Mouse (Mus musculus) gastrocnemius, postnatal 25 days (tissue): ENCODE data around the gene Nptx1. TPM values are rescaled to one million over a fixed set of nuclear protein-coding genes. Genes with fewer than 3 reads are reported as not detected.

Source experiments
- DNase-seq: peaks from one replicate; pipeline ENCODE4 v3.0.0; 2022
- total RNA-seq, 2 experiments: library from RNA; stranded (reverse); gene quantifications; 1 replicate in 1 of 2; 2 replicates in 1 of 2; pipeline ENCODE4 v1.2.3; 2021

Gene Nptx1
- total RNA-seq, 2 experiments from 2014 or later = 0.08 to 0.19 TPM

- no peak for DNase-seq
Observed at GRCm38 (mm10) chr11:119522779-119523178, 24.8 kb downstream of the Nptx1 start.

- DNase-seq = no peak
Observed at GRCm38 (mm10) chr11:119521920-119522710, 25.4 kb downstream of the Nptx1 start.

- DNase-seq = no peak
Observed at GRCm38 (mm10) chr11:119520713-119521063, 26.9 kb downstream of the Nptx1 start.

- no peak for DNase-seq
Observed at GRCm38 (mm10) chr11:119520005-119520712, 27.4 kb downstream of the Nptx1 start.

GRCm38 (mm10) chr11:119519387-119519786 is 28.2 kb downstream of the Nptx1 start:
- DNase-seq = no peak

- no peak for DNase-seq
Observed at GRCm38 (mm10) chr11:119516677-119517361, 30.7 kb downstream of the Nptx1 start.

GRCm38 (mm10) chr11:119515823-119516676 is 31.5 kb downstream of the Nptx1 start:
- no peak for DNase-seq

GRCm38 (mm10) chr11:119514967-119515636 is 32.5 kb downstream of the Nptx1 start:
- DNase-seq = no peak

- DNase-seq = no peak
Observed at GRCm38 (mm10) chr11:119514108-119514860, 33.3 kb downstream of the Nptx1 start.

GRCm38 (mm10) chr11:119513038-119513659 is 34.4 kb downstream of the Nptx1 start:
- DNase-seq = no peak

- no peak for DNase-seq
Observed at GRCm38 (mm10) chr11:119509165-119509776, 38.3 kb downstream of the Nptx1 start.

GRCm38 (mm10) chr11:119507772-119508171 is 39.8 kb downstream of the Nptx1 start:
- no peak for DNase-seq

- DNase-seq = no peak
Observed at GRCm38 (mm10) chr11:119506386-119506785, 41.2 kb downstream of the Nptx1 start.

- DNase-seq = peak; percentile 32
Observed at GRCm38 (mm10) chr11:119503675-119504074, 43.9 kb downstream of the Nptx1 start.

- no peak for DNase-seq
Observed at GRCm38 (mm10) chr11:119500011-119500410, 47.5 kb downstream of the Nptx1 start.

- DNase-seq = no peak
Observed at GRCm38 (mm10) chr11:119499297-119499696, 48.3 kb downstream of the Nptx1 start.

- DNase-seq = no peak
Observed at GRCm38 (mm10) chr11:119497451-119497850, 50.1 kb downstream of the Nptx1 start.

- DNase-seq = no peak
Observed at GRCm38 (mm10) chr11:119496147-119496546, 51.4 kb downstream of the Nptx1 start.

- DNase-seq = no peak
Observed at GRCm38 (mm10) chr11:119493516-119493915, 54.0 kb downstream of the Nptx1 start.

GRCm38 (mm10) chr11:119492830-119493229 is 54.7 kb downstream of the Nptx1 start:
- DNase-seq = no peak
